Comparison of ENCODE assay signal across 10 mouse cellular contexts in genomic region chr4:106977218-106977651, GRCm38 (mm10).
A peak's percentile ranks its signal among the peaks of the same experiment; 100 is the strongest.
DNase-seq lines count a peak whose midpoint lies in the region; ATAC-seq lines count a peak whose summit lies in the region.
"Had no signal": no experiment of that assay in that cellular context is flagged by ENCODE, and none has a peak within 500 bp of the region (broad histone marks: within the 10 kb centered on the region; RNA-seq: fewer than 3 reads in every experiment).

No protein-coding gene starts in this region.

- peak; percentile 16; the same call in 1 of the 2 replicates for ATAC-seq in forebrain, embryonic 16.5 days
- ATAC-seq in limb, embryonic 13.5 days (ENCODE audit: low FRiP score, low read depth): no peak

- 13% methylated on average over 6 of the region's 6 CpGs for WGBS in forebrain, embryonic 16.5 days
- WGBS in limb, embryonic 13.5 days: 3% methylated on average over 6 of the region's 6 CpGs

- intact Hi-C loops in gastrocnemius, postnatal 14 days (cut with DNase I; ENCODE audit: low total_unique reads): no loop called here

- peak; percentile 25 for DNase-seq in CD4-positive, CD25-positive, alpha-beta regulatory T cell, adult 2 months (ENCODE audit: low read depth, low spot score)
- DNase-seq in NIH3T3 (ENCODE audit: low read depth): peak; percentile 57
- no peak for DNase-seq in adrenal gland, postnatal 14 days
- DNase-seq in ovary, adult 18-20 months (ENCODE audit: low spot score): no peak
- no peak for DNase-seq in gastrocnemius, postnatal 14 days
- DNase-seq in layer of hippocampus, postnatal 25 days (ENCODE audit: extremely low spot score in 1 of 2, low spot score in 1 of 2): no peak
- DNase-seq: cerebellum, postnatal 10 days had no signal

- H3K9me3 ChIP-seq in forebrain, embryonic 16.5 days (ENCODE audit: control insufficient read depth, low read length): no peaks in the 10 kb centered on the region
- no peaks in the 10 kb centered on the region for H3K9me3 ChIP-seq in limb, embryonic 13.5 days
- H3K9me3 ChIP-seq: megakaryocyte, embryonic 14.5 days had no signal

- H3K4me1 ChIP-seq in forebrain, embryonic 16.5 days (replicated peaks; ENCODE audit: control insufficient read depth, insufficient read depth, low read length): peaks cover 53% of the 10 kb centered on the region
- peaks cover 99% of the 10 kb centered on the region for H3K4me1 ChIP-seq in limb, embryonic 13.5 days

- H3K4me3 ChIP-seq in forebrain, embryonic 16.5 days (replicated peaks; ENCODE audit: low read length): no peak overlapping the region
- no peak overlapping the region for H3K4me3 ChIP-seq in limb, embryonic 13.5 days
- H3K4me3 ChIP-seq: megakaryocyte, embryonic 14.5 days had no signal

- peak overlapping the region; percentile 6; the same call in 1 of the 2 replicates for H3K4me2 ChIP-seq in forebrain, embryonic 16.5 days (ENCODE audit: low read length)
- no peak overlapping the region for H3K4me2 ChIP-seq in limb, embryonic 13.5 days (replicated peaks)

- H3K27me3 ChIP-seq in forebrain, embryonic 16.5 days (replicated peaks; ENCODE audit: control insufficient read depth, insufficient read depth, low read length): no peaks in the 10 kb centered on the region
- no peaks in the 10 kb centered on the region for H3K27me3 ChIP-seq in limb, embryonic 13.5 days
- H3K27me3 ChIP-seq: megakaryocyte, embryonic 14.5 days had no signal

- H3K36me3 ChIP-seq in forebrain, embryonic 16.5 days (ENCODE audit: control insufficient read depth, insufficient read depth): no peaks in the 10 kb centered on the region
- peaks cover 12% of the 10 kb centered on the region for H3K36me3 ChIP-seq in limb, embryonic 13.5 days

- H3K9ac ChIP-seq in forebrain, embryonic 16.5 days (replicated peaks; ENCODE audit: low read depth, low read length): 0 out of 2 replicates have a peak overlapping the region, but pooled peaks have one; percentile 23
- H3K9ac ChIP-seq in limb, embryonic 13.5 days: no peak overlapping the region

- peak overlapping the region; percentile 71 for H3K27ac ChIP-seq in forebrain, embryonic 16.5 days (ENCODE audit: low read length)
- H3K27ac ChIP-seq in limb, embryonic 13.5 days: peak overlapping the region; percentile 55; the same call in 1 of the 2 replicates

Comparison
In these comparisons a context has a peak if more than half of its experiments do, and no peak if none do; other contexts are left out.
1. DNase-seq: peak in CD4-positive, CD25-positive, alpha-beta regulatory T cell, adult 2 months (single experiment) and NIH3T3 (single experiment); none in adrenal gland, postnatal 14 days (single experiment), ovary, adult 18-20 months (single experiment), gastrocnemius, postnatal 14 days (single experiment) and layer of hippocampus, postnatal 25 days (0 of 2).